Mouse (Mus musculus) lung, embryonic 15.5 days (tissue): ENCODE measurements at regions not wholly inside any gene's neighbourhood (a gene's known extent, or its start where the extent isn't known, plus 50 kb on each side); places are given as distances from the start of the nearest gene placed in this dataset.
"Not testable (repeated sequence)": the region's sequence is repeated elsewhere in the genome, so short reads cannot be mapped to it uniquely, and the experiment has no call there.

Source experiments
- ATAC-seq: fragments of 200-750 bp; cut with Nextera tagmentation; 2 replicates; pipeline ENCODE4 v1.8.0; 2017; ENCODE audit warnings: moderate number of reproducible peaks, borderline replicate concordance; ENCODE audit not compliant: low FRiP score, low TSS enrichment; ENCODE audit errors: extremely low read depth
- H3K27ac ChIP-seq: fragments of 300-500 bp; sonication (generic); 2 replicates; pipeline ENCODE4 v1.5.1; 2015; ENCODE audit warnings: moderate library complexity, mild to moderate bottlenecking, inconsistent platforms
- H3K27me3 ChIP-seq: fragments of 300-500 bp; sonication (generic); 2 replicates; pipeline ENCODE4 v1.6.1; 2015; ENCODE audit warnings: inconsistent platforms
- H3K36me3 ChIP-seq: fragments of 300-500 bp; sonication (generic); 2 replicates; pipeline ENCODE4 v1.6.1; 2015; ENCODE audit warnings: inconsistent platforms
- H3K4me1 ChIP-seq: fragments of 300-500 bp; sonication (generic); 2 replicates; pipeline ENCODE4 v1.6.1; 2015; ENCODE audit warnings: inconsistent platforms
- H3K4me2 ChIP-seq: fragments of 300-500 bp; sonication (generic); 2 replicates; pipeline ENCODE4 v1.6.1; 2015; ENCODE audit warnings: inconsistent platforms, mild to moderate bottlenecking, moderate library complexity
- H3K4me3 ChIP-seq: fragments of 300-500 bp; sonication (generic); 2 replicates; pipeline ENCODE4 v1.5.1; 2015; ENCODE audit warnings: mild to moderate bottlenecking, inconsistent platforms
- H3K9ac ChIP-seq: fragments of 300-500 bp; sonication (generic); 2 replicates; pipeline ENCODE4 v1.6.1; 2015; ENCODE audit warnings: inconsistent platforms
- H3K9me3 ChIP-seq: fragments of 300-500 bp; sonication (generic); 2 replicates; pipeline ENCODE4 v1.6.1; 2016; ENCODE audit warnings: inconsistent platforms
- WGBS: fragments of 180-500 bp; shearing (Covaris S2); methylation state at CpG from one replicate; pipeline ENCODE4 v1.1.7; 2015; 5-methylcytosine and 5-hydroxymethylcytosine counted together

DNA sequence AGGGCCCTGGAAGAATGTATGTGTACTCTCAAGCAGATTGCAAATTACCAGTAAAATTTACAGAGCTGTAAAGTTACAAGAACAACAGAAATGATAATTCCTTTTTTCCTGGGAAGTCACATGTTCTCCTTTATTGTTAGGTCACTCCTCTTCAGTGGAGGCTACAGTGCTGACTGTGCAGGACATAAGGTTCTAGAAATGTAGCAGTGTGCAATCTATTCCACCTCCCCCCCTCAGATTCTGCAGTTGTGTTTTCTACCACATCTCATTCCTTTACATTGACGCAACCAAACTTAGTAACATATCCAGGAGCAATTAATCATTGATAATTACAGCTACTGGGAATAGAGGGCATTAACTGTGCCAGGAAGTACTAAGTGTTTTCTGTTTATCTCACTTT is 385.3 kb upstream of the Tnc start:
- Histone ChIP-seq H3K27ac (no peak overlapping the region), H3K9me3 (no peaks in the 10 kb centered on the region), H3K9ac (no peak overlapping the region), H3K27me3 (no peaks in the 10 kb centered on the region), H3K4me2 (no peak overlapping the region), H3K4me1 (no peaks in the 10 kb centered on the region), H3K4me3 (no peak overlapping the region), H3K36me3 (no peaks in the 10 kb centered on the region)
- WGBS: 46% methylated on average over 1 of the region's 1 CpGs
- no peak for ATAC-seq

DNA sequence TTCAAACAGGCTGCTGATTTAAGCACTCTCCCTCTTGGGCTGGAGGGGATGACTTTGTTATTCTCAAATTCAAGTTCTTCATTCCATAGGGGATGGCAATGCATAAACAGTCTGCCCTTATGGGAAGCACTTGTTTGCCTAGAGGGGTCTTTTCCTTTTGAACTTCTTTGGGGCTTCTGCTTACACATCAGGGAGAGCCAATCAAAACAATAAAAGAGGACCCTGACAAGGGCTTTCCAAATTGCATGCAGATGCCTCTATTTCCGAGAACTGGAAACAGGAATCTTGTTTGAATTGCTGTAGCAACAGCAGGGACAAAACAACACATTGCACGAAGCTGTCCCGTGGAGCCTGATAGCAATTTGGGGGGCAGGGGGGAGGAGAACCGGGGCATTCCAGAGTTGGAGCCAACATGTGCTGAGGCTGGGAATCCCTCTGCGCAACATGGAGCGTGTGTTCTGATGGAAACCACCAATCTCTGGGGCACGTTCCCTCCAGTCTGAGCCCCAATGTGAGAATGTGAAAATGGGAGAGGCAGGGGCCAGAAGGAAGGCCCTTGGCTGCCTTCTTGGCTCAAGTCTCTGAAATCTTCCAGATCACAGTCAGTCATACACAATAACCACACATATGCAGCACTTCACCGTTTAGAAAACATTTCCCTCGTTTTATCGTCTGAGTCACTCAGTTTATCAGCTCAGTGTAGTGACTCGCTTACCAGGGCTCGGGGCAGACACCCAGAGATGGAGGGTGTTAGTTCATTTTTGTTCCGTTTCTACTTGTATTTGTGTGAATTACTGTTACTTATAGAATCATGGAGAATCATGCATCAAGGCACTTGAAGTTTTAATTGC is 391.2 kb upstream of the Tnc start:
- H3K36me3 ChIP-seq: no peaks in the 10 kb centered on the region
- H3K9me3 ChIP-seq: no peaks in the 10 kb centered on the region
- no peak overlapping the region for H3K9ac ChIP-seq
- H3K4me1 ChIP-seq: no peaks in the 10 kb centered on the region
- no peak overlapping the region for H3K4me2 ChIP-seq
- ATAC-seq: peak; percentile 49; the same call in 1 of the 2 replicates
- WGBS: 45% methylated on average over 13 of the region's 13 CpGs
- H3K27ac ChIP-seq: peak overlapping the region; percentile 15
- no peak overlapping the region for H3K4me3 ChIP-seq
- H3K27me3 ChIP-seq: no peaks in the 10 kb centered on the region

DNA sequence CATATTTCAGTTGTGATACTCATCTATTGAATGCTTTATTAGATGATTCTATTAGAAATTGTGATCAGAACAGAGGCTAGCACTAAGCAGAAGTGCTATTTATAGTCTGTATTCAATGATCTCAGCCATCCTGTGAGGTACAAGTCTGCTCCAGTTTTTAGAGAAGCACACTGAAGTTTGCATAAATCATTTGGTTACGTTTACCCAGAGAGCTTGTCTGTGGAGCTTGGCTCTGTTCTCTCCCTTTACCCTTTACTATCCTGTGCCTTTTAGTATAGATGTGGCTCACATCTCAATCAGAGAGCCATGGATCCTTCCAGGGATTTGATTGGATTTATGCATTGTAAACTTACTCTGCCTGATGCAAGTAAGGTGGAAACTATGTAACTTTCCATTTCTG is 404.6 kb upstream of the Tnc start:
- Histone ChIP-seq H3K4me1 (no peaks in the 10 kb centered on the region), H3K9me3 (no peaks in the 10 kb centered on the region), H3K4me3 (no peak overlapping the region), H3K27me3 (no peaks in the 10 kb centered on the region), H3K27ac (no peak overlapping the region), H3K4me2 (no peak overlapping the region), H3K9ac (no peak overlapping the region), H3K36me3 (no peaks in the 10 kb centered on the region)
- ATAC-seq: no peak
- 24% methylated on average over 1 of the region's 1 CpGs for WGBS

DNA sequence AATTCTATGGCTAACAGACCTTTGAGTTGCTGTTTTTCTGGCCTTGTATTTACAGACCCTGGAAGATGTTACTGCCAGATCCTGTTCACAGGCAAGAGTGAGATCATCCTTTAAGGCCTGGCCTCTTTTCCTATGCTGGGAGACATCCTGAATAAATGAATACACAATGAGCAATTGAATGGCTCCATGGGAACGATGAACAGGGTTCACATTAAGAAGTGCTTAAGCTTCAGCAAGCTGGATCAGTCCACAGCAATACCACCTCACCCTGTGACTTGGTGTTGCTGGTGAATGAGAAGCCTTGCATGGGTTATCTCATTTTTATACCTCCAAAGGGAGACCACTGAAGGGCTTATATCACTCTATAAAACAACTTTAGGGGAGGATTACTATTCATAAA is 405.1 kb upstream of the Tnc start:
- Histone ChIP-seq H3K9me3 (no peaks in the 10 kb centered on the region), H3K4me1 (no peaks in the 10 kb centered on the region), H3K4me3 (no peak overlapping the region), H3K36me3 (no peaks in the 10 kb centered on the region), H3K27me3 (no peaks in the 10 kb centered on the region), H3K9ac (no peak overlapping the region), H3K27ac (no peak overlapping the region), H3K4me2 (no peak overlapping the region)
- WGBS: 78% methylated on average over 1 of the region's 1 CpGs
- ATAC-seq: no peak

DNA sequence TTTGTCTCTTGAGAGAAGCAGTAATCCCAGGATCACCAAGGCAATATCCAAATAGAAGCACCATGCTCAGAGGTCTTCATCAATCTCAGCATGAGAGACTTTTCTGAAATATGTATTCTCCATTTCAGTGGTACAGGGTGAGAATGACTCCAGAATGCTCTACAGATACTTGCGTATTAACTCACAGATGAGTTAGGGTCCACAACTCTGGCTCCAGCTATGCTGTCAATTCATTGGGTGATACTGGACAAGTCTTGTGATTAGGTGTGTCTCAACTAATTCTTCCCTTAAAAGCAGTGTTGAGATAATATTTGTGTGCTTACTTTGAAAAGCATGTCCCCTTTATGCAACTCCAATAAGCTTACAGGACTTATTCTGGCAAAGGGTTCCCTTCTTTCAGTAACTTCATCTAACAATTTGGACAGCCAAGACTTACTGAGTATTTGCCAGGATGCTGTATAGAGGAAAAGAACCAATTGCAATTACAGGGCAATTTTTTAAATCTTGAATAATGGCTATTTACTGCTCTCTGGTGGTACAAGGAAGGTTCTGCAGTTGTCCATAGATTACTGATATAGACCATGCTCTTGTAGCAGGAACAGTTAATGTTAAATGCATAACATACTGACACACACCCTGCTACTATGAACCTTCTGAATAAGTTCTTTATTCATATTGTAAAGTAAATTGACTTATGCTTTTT is 445.6 kb upstream of the Tnc start:
- Histone ChIP-seq H3K9ac (no peak overlapping the region), H3K36me3 (no peaks in the 10 kb centered on the region), H3K27me3 (no peaks in the 10 kb centered on the region), H3K4me1 (no peaks in the 10 kb centered on the region), H3K9me3 (no peaks in the 10 kb centered on the region), H3K4me2 (no peak overlapping the region), H3K27ac (no peak overlapping the region), H3K4me3 (no peak overlapping the region)
- 59% methylated on average over 1 of the region's 1 CpGs for WGBS
- peak; percentile 31; the same call in 1 of the 2 replicates for ATAC-seq

DNA sequence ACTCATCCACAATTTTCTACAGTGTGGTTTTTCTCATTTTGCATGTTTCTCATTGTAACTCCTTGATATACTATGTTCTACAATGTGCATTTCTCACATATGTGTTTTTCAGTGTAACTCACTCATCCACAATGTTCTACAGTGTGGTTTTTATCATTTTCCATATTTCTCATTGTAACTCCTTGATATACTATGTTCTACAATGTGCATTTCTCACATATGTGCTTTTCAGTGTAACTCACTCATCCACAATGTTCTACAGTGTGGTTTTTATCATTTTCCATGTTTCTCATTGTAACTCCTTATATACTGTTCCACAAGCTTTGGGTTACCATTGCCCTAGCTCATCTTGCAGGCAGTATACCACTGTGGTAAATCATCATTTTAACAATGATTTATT is 450.9 kb upstream of the Tnc start:
- H3K4me3 ChIP-seq, H3K9me3 ChIP-seq, H3K4me1 ChIP-seq, H3K9ac ChIP-seq, H3K27me3 ChIP-seq, H3K27ac ChIP-seq, H3K4me2 ChIP-seq, H3K36me3 ChIP-seq: not testable (repeated sequence)
- peak; percentile 89 for ATAC-seq

DNA sequence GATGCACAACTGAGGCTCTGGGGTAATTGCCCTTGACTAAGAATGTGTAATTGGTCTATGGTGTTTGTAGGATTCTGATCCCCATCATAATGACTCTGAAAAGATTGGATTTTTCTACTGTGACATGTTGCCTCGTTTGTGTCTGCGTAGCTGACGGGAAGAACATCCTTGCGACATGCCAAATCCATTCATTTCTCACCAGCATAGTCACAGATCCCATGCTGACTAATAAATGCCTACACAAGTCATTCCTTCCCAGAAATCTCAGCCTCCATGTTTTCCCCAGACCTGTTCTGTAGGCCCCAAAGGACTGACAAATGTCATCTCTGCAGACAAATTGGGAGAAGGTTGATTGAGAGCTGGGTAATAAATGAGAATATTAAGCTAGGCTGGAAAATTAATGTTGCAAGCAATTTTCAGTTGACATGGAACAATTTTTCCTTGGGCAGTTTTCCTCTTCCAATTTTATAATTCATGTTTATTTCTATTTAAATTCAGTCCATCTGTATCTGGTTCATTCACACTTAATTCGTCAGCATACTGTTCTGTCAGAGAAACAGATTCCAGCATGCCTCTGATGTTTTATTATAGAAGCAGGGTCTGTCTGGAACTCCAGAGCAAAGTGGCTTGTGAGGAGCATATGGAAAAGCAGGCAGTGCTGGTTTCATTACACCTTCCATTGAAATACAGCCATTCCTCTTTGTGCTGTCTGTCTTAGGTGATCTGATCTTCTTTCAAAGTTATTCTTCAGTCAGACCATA is 454.0 kb upstream of the Tnc start:
- Histone ChIP-seq H3K4me1 (no peaks in the 10 kb centered on the region), H3K4me2 (no peak overlapping the region), H3K9ac (no peak overlapping the region), H3K9me3 (no peaks in the 10 kb centered on the region), H3K4me3 (no peak overlapping the region), H3K36me3 (no peaks in the 10 kb centered on the region), H3K27ac (no peak overlapping the region), H3K27me3 (no peaks in the 10 kb centered on the region)
- peak; percentile 72; the same call in 1 of the 2 replicates for ATAC-seq
- WGBS: 62% methylated on average over 5 of the region's 5 CpGs

DNA sequence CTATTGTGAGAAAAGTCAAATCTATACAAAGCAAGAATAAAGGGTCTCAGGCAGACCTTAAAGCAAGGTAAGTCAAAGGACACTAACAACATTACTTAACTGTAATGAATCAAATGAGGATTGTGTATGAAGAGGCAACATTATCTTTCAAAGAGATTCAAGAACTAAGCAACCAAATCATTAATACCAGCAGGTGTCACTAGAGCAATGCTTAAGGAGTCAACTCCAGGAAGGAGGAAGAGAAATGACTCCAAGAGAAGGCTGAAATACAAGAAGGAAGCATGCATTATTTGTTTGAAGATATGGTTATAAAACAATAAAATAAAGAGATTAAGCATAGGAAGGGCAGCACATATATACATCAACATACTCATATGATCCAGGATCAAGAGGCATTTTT is 475.1 kb upstream of the Tnc start:
- Histone ChIP-seq H3K27ac (no peak overlapping the region), H3K4me3 (no peak overlapping the region)
- no peak for ATAC-seq

DNA sequence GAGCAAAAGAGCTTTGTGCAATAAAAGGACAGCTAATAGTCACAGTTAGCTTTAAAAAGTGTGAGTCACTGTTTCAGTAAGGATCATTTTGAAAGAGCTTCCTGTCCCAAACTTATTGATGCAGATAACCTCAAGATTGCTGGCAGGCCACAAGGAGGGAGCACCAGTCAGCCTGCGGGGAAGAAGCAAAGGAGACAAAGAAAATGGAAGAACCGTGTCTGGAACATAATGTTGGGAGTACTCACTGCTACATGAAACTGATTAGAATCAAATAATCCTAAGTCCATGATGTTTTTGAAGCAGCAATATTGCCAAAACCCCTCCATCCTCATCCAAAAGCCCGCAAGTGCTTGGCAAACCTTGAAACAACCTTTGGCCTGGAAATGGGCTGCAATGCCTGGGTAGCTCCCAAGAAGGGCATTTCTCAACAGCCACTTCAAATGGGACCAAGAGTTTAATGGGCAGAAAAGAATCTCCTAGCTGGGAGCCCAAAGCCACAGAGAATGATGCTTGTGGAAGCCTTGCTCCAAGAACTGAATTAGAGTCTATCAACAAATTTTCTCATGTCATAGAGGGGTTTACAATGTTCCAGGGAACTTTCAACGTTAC is 481.0 kb upstream of the Tnc start:
- ATAC-seq: no peak
- Histone ChIP-seq H3K4me1 (no peaks in the 10 kb centered on the region), H3K36me3 (no peaks in the 10 kb centered on the region), H3K27ac (no peak overlapping the region), H3K9me3 (no peaks in the 10 kb centered on the region), H3K9ac (no peak overlapping the region), H3K27me3 (no peaks in the 10 kb centered on the region), H3K4me2 (no peak overlapping the region), H3K4me3 (no peak overlapping the region)
- WGBS: 76% methylated on average over 4 of the region's 4 CpGs

More for the DNA sequence above, 475.1 kb upstream of the Tnc start:
- Histone ChIP-seq H3K4me2 (no peak overlapping the region), H3K27me3 (no peaks in the 10 kb centered on the region), H3K36me3 (no peaks in the 10 kb centered on the region), H3K4me1 (no peaks in the 10 kb centered on the region), H3K9ac (no peak overlapping the region), H3K9me3 (no peaks in the 10 kb centered on the region)

DNA sequence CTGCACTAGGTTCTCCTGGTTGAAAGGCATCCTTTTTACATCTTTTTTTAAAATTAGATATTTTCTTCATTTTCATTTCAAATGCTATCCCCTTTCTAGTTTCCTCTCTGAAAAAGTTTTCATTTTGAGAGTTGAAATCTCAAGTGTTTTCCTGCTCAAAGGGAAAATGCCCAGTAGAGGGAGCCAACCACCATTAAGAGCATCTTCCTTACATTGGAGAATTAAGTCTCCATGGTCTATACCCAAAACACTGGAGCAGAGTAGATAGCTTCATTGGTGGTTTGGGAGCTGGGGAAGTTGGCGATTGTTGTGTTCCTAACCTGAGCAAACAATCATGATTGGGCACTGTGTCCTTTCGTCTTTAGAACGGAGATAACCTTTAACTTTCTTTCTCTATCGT is 483.8 kb upstream of the Tnc start:
- ATAC-seq: no peak
- H3K4me3 ChIP-seq: no peak overlapping the region
- 66% methylated on average over 4 of the region's 4 CpGs for WGBS
- H3K27ac ChIP-seq: no peak overlapping the region
- no peaks in the 10 kb centered on the region for H3K9me3 ChIP-seq
- no peaks in the 10 kb centered on the region for H3K36me3 ChIP-seq
- no peaks in the 10 kb centered on the region for H3K27me3 ChIP-seq
- no peak overlapping the region for H3K9ac ChIP-seq
- no peak overlapping the region for H3K4me2 ChIP-seq
- no peaks in the 10 kb centered on the region for H3K4me1 ChIP-seq

DNA sequence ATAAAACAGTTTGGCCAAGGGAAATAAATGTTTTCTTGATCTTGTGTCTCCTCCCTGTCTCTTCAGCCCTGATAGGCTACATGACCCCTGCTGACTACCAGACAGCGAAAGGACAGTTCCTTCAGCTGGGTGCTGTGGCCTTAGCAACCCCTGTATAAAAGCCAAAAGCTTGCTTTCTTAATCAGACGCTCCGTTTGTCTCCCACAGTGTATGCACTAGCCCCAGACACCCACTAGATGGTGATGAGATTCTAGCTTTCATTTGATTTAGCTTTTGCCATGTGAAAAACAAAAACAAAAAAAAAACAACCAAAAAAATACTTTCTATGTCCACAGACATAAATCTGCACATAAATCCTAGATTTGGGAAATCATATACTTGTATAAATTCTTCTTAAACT is 486.2 kb upstream of the Tnc start:
- no peak for ATAC-seq
- Histone ChIP-seq H3K9ac (no peak overlapping the region), H3K9me3 (no peaks in the 10 kb centered on the region), H3K27me3 (no peaks in the 10 kb centered on the region), H3K4me1 (peaks cover 3% of the 10 kb centered on the region; the same call in 1 of the 2 replicates), H3K4me3 (no peak overlapping the region), H3K36me3 (no peaks in the 10 kb centered on the region), H3K27ac (no peak overlapping the region), H3K4me2 (no peak overlapping the region)
- WGBS: 44% methylated on average over 3 of the region's 3 CpGs
